ENCODE assay signal across 8 mouse cellular contexts in genomic region chr5:43673083-43673482, GRCm38 (mm10). TPM values are rescaled to one million over a fixed set of nuclear protein-coding genes. Genes with fewer than 3 reads are reported as not detected.
DNase-seq lines count a peak whose midpoint lies in the region; ATAC-seq and TF ChIP-seq lines count a peak whose summit lies in the region.

No protein-coding gene starts in this region.

- H3K4me3 ChIP-seq in heart, embryonic 16.5 days (ENCODE audit: low read length), result peak overlapping the region; percentile 59
- H3K4me3 ChIP-seq in embryonic facial prominence, embryonic 11.5 days (ENCODE audit: low read depth, low read length), result peak overlapping the region; percentile 42; the same call in 1 of the 2 replicates
- peak overlapping the region; percentile 55 for H3K4me3 ChIP-seq in hindbrain, postnatal 0 days (ENCODE audit: low read length)
- H3K4me3 ChIP-seq in midbrain, postnatal 0 days (ENCODE audit: low read depth, low read length), result peak overlapping the region; percentile 42

- peak overlapping the region; percentile 80 for H3K9ac ChIP-seq in heart, embryonic 16.5 days (ENCODE audit: low read length)
- peak overlapping the region; percentile 87 for H3K9ac ChIP-seq in embryonic facial prominence, embryonic 11.5 days (replicated peaks; ENCODE audit: low read length)
- H3K9ac ChIP-seq in hindbrain, postnatal 0 days (replicated peaks; ENCODE audit: low read length), result peak overlapping the region; percentile 78
- H3K9ac ChIP-seq in midbrain, postnatal 0 days (replicated peaks; ENCODE audit: low read length, poor library complexity, severe bottlenecking), result peak overlapping the region; percentile 60; the same call in 1 of the 2 replicates

- peaks cover 7% of the 10 kb centered on the region for H3K36me3 ChIP-seq in heart, embryonic 16.5 days (ENCODE audit: control insufficient read depth, insufficient read depth)
- no peaks in the 10 kb centered on the region for H3K36me3 ChIP-seq in embryonic facial prominence, embryonic 11.5 days (replicated peaks; ENCODE audit: control insufficient read depth, insufficient read depth, low read depth, low read length)
- H3K36me3 ChIP-seq in hindbrain, postnatal 0 days (ENCODE audit: insufficient read depth, low read length), result no peaks in the 10 kb centered on the region
- H3K36me3 ChIP-seq in midbrain, postnatal 0 days (ENCODE audit: insufficient read depth, low read length), result no peaks in the 10 kb centered on the region; the same call in 1 of the 2 replicates

- no peak for TF ChIP-seq CTCF in hindbrain, postnatal 0 days (IDR thresholded peaks at IDR 0.05; ENCODE audit: low read depth)
- no peak for TF ChIP-seq CTCF in midbrain, postnatal 0 days (IDR thresholded peaks at IDR 0.05)

- H3K27ac ChIP-seq in heart, embryonic 16.5 days (ENCODE audit: low read length), result no peak overlapping the region
- peak overlapping the region; percentile 90; the same call in 1 of the 2 replicates for H3K27ac ChIP-seq in embryonic facial prominence, embryonic 11.5 days (replicated peaks; ENCODE audit: low read depth, low read length)
- peak overlapping the region; percentile 92; the same call in 1 of the 2 replicates for H3K27ac ChIP-seq in hindbrain, postnatal 0 days
- H3K27ac ChIP-seq in midbrain, postnatal 0 days (ENCODE audit: low read depth, low read length), result peak overlapping the region; percentile 84; the same call in 1 of the 2 replicates

- no peaks in the 10 kb centered on the region for H3K27me3 ChIP-seq in heart, embryonic 16.5 days (ENCODE audit: control insufficient read depth, insufficient read depth, low read length)
- no peaks in the 10 kb centered on the region for H3K27me3 ChIP-seq in embryonic facial prominence, embryonic 11.5 days (ENCODE audit: control insufficient read depth, insufficient read depth, low read length)
- H3K27me3 ChIP-seq in hindbrain, postnatal 0 days (ENCODE audit: insufficient read depth, low read length), result no peaks in the 10 kb centered on the region
- no peaks in the 10 kb centered on the region for H3K27me3 ChIP-seq in midbrain, postnatal 0 days (ENCODE audit: insufficient read depth, low read length)

- WGBS in heart, embryonic 16.5 days, result 69% methylated on average over 2 of the region's 2 CpGs
- WGBS in embryonic facial prominence, embryonic 11.5 days, result 77% methylated on average over 2 of the region's 2 CpGs
- 69% methylated on average over 2 of the region's 2 CpGs for WGBS in hindbrain, postnatal 0 days
- WGBS in midbrain, postnatal 0 days, result 71% methylated on average over 2 of the region's 2 CpGs

- no peak for DNase-seq in heart, adult 8-10 months (ENCODE audit: low spot score)
- DNase-seq in embryonic facial prominence, embryonic 11.5 days (ENCODE audit: low spot score), result no peak
- DNase-seq in hindbrain, postnatal 0 days (ENCODE audit: low spot score), result no peak
- DNase-seq in midbrain, postnatal 0 days (ENCODE audit: low spot score), result no peak
- DNase-seq in ovary, postnatal 36 days (ENCODE audit: low spot score), result no peak
- no peak for DNase-seq in yolk sac, embryonic 10.5 days (ENCODE audit: low spot score)

- H3K4me1 ChIP-seq in heart, embryonic 16.5 days (ENCODE audit: control insufficient read depth, insufficient read depth, low read length), result peaks cover 15% of the 10 kb centered on the region
- no peaks in the 10 kb centered on the region for H3K4me1 ChIP-seq in embryonic facial prominence, embryonic 11.5 days (ENCODE audit: control insufficient read depth, insufficient read depth, low read length)
- H3K4me1 ChIP-seq in hindbrain, postnatal 0 days (ENCODE audit: insufficient read depth, low read length), result 0 out of 2 replicates have a peak, but pooled peaks cover 5% of the 10 kb centered on the region
- H3K4me1 ChIP-seq in midbrain, postnatal 0 days (ENCODE audit: insufficient read depth, low read length), result peaks cover 3% of the 10 kb centered on the region; the same call in 1 of the 2 replicates

- peak overlapping the region; percentile 74 for H3K4me2 ChIP-seq in heart, embryonic 16.5 days (ENCODE audit: low read depth, low read length)
- peak overlapping the region; percentile 66; the same call in 1 of the 2 replicates for H3K4me2 ChIP-seq in embryonic facial prominence, embryonic 11.5 days (ENCODE audit: low read depth, low read length)
- H3K4me2 ChIP-seq in hindbrain, postnatal 0 days (ENCODE audit: low read depth, low read length), result peak overlapping the region; percentile 75
- H3K4me2 ChIP-seq in midbrain, postnatal 0 days (ENCODE audit: low read depth, low read length, poor library complexity, severe bottlenecking), result peak overlapping the region; percentile 54

- H3K9me3 ChIP-seq in heart, embryonic 16.5 days (replicated peaks; ENCODE audit: control insufficient read depth, low read length), result no peaks in the 10 kb centered on the region
- H3K9me3 ChIP-seq in embryonic facial prominence, embryonic 11.5 days (replicated peaks; ENCODE audit: control insufficient read depth, low read length), result no peaks in the 10 kb centered on the region
- H3K9me3 ChIP-seq in hindbrain, postnatal 0 days (ENCODE audit: low read length), result no peaks in the 10 kb centered on the region
- H3K9me3 ChIP-seq in midbrain, postnatal 0 days (ENCODE audit: low read length), result no peaks in the 10 kb centered on the region

- ATAC-seq in heart, embryonic 16.5 days (replicated peaks; ENCODE audit: extremely low read depth, insufficient read depth, low FRiP score), result no peak
- no peak for ATAC-seq in embryonic facial prominence, embryonic 11.5 days (replicated peaks; ENCODE audit: insufficient number of reproducible peaks, low FRiP score, low TSS enrichment, low read depth)
- ATAC-seq in hindbrain, postnatal 0 days, result no peak
- no peak for ATAC-seq in midbrain, postnatal 0 days (ENCODE audit: low FRiP score)
- no peak for ATAC-seq in megakaryocyte-erythroid progenitor cell, adult 5-6 weeks (replicated peaks; ENCODE audit: low FRiP score, low TSS enrichment, poor library complexity, severe bottlenecking)

RNA-seq across cellular contexts. Expression of gene Cc2d2a, which starts 10.9 kb away (rescaled TPM):
- polyA plus RNA-seq in heart, embryonic 16.5 days (2015; fragmentation: Nextera tagmentation; extraction: Ambion mirVana), result 7.5 and 8.6 TPM in 2 replicates
- 10 to 100 TPM in 2 of 4 experiments, 1 to 10 TPM in 2; 6.8 to 10.3 (median 8.7) TPM for total RNA-seq in heart, adult 8-10 months (2022)
- polyA plus RNA-seq in embryonic facial prominence, embryonic 11.5 days (2014; fragmentation: Nextera tagmentation; extraction: Ambion mirVana), result 8.7 and 10.5 TPM in 2 replicates
- 5.6 and 6.6 TPM in 2 replicates for total RNA-seq in hindbrain, postnatal 0 days (2014; rRNA removed)
- polyA plus RNA-seq in hindbrain, postnatal 0 days (2015; fragmentation: Nextera tagmentation; extraction: Ambion mirVana), result 5.1 and 7.6 TPM in 2 replicates
- 8.6 and 11.9 TPM in 2 replicates for total RNA-seq in midbrain, postnatal 0 days (2014; rRNA removed)
- 4.7 and 5.0 TPM in 2 replicates for polyA plus RNA-seq in midbrain, postnatal 0 days (2015; fragmentation: Nextera tagmentation; extraction: Ambion mirVana)
- total RNA-seq in megakaryocyte-erythroid progenitor cell, adult 5-6 weeks (2014; fragmentation: Nextera tagmentation), result not detected in 2 replicates
- 0.33 and 0.50 TPM in 2 replicates for total RNA-seq in megakaryocyte-erythroid progenitor cell, adult 5-6 weeks (2017)
